Mouse (Mus musculus): ENCODE results near the gene Ankrd52. TPM values are rescaled to one million over a fixed set of nuclear protein-coding genes. Genes with fewer than 3 reads are reported as not detected.

Gene Ankrd52
- total and polyA plus RNA-seq, 3 experiments, result 4.3 to 51.0 (median 15.3) TPM

GRCm38 (mm10) chr10:128336597-128336996 lies 40.3 kb upstream of the Ankrd52 start:
- dilution Hi-C loops (cut with MboI; ENCODE audit: extremely low pct_ligation_motif_present, extremely low pct_unique_long_range_greater_than_20kb, low sequenced_read_pairs), result no loop called here
- H3K27ac ChIP-seq (ENCODE audit: insufficient read depth, low read depth), result no peak overlapping the region
- H3K79me2 ChIP-seq (replicated peaks; ENCODE audit: control insufficient read depth, extremely low read depth, insufficient read depth, poor library complexity, severe bottlenecking), result peaks cover 37% of the 10 kb centered on the region
- peak overlapping the region; percentile 82 for H3K4me2 ChIP-seq (ENCODE audit: insufficient read depth, low read depth, poor library complexity, severe bottlenecking)
- no peaks in the 10 kb centered on the region for H3K9me3 ChIP-seq (replicated peaks; ENCODE audit: low read length)
- TF ChIP-seq ELF1 (IDR thresholded peaks at IDR 0.05; ENCODE audit: low read depth, low read length), result no peak
- TF ChIP-seq SIN3A (IDR thresholded peaks at IDR 0.05; ENCODE audit: low read length), result no peak
- TF ChIP-seq IRF4 (IDR thresholded peaks at IDR 0.05; ENCODE audit: low read depth, low read length), result no peak
- no peak for TF ChIP-seq TCF12 (IDR thresholded peaks at IDR 0.05; ENCODE audit: low read depth, low read length)
- no peak for TF ChIP-seq MAZ (IDR thresholded peaks at IDR 0.05; ENCODE audit: low read depth, low read length)
- TF ChIP-seq MAX (IDR thresholded peaks at IDR 0.05; ENCODE audit: low read length), result no peak
- TF ChIP-seq POLR2AphosphoS2 (IDR thresholded peaks at IDR 0.05; ENCODE audit: low read depth, low read length), result no peak
- TF ChIP-seq CHD2 (IDR thresholded peaks at IDR 0.05; ENCODE audit: low read length), result no peak
- no peak for TF ChIP-seq TBP (conservative IDR thresholded peaks at IDR 0.05; ENCODE audit: low read depth, low read length)
- no peak for TF ChIP-seq ZC3H11A (IDR thresholded peaks at IDR 0.05; ENCODE audit: low read depth, low read length)
- TF ChIP-seq JUN (IDR thresholded peaks at IDR 0.05; ENCODE audit: insufficient read depth, low read depth, low read length), result no peak
- TF ChIP-seq ZMIZ1 (IDR thresholded peaks at IDR 0.05; ENCODE audit: low read depth, low read length), result no peak
- no peak for TF ChIP-seq CHD1 (IDR thresholded peaks at IDR 0.05; ENCODE audit: low read depth, low read length)
- TF ChIP-seq RCOR1 (conservative IDR thresholded peaks at IDR 0.05; ENCODE audit: low read depth, low read length), result no peak
- TF ChIP-seq MEF2A (IDR thresholded peaks at IDR 0.05; ENCODE audit: borderline replicate concordance, low read depth, low read length), result no peak
- no peak for TF ChIP-seq HCFC1 (IDR thresholded peaks at IDR 0.05; ENCODE audit: low read depth, low read length)
- TF ChIP-seq CTCF (conservative IDR thresholded peaks at IDR 0.05 in 1 of 2, IDR thresholded peaks at IDR 0.05 in 1 of 2; ENCODE audit: low read depth in 2 of 2, low read length in 2 of 2), result no peak
- no peak for TF ChIP-seq JUND (conservative IDR thresholded peaks at IDR 0.05; ENCODE audit: low read depth, low read length)
- no peak for TF ChIP-seq GABPA (IDR thresholded peaks at IDR 0.05; ENCODE audit: insufficient replicate concordance, low read depth, low read length)
- no peaks in the 10 kb centered on the region for H3K27me3 ChIP-seq (replicated peaks)
- peak overlapping the region; percentile 83 to 94 (median 94) for H3K4me3 ChIP-seq (replicated peaks in 1 of 3; ENCODE audit: low read depth in 2 of 3, low read length in 2 of 3, poor library complexity in 1 of 3)
- peaks cover 3 to 18% of the 10 kb centered on the region in 2 experiments for H3K36me3 ChIP-seq (replicated peaks in 1 of 2; ENCODE audit: control insufficient read depth in 1 of 2, insufficient read depth in 1 of 2, low read length in 1 of 2)
- peaks cover 10 to 37% of the 10 kb centered on the region in 2 experiments for H3K4me1 ChIP-seq (ENCODE audit: control insufficient read depth in 1 of 2, insufficient read depth in 2 of 2)
- H3K9ac ChIP-seq (ENCODE audit: insufficient read depth, low read depth), result peak overlapping the region; percentile 86
- in situ Hi-C loops (cut with MboI; ENCODE audit: low pct_ligation_motif_present, low pct_unique_long_range_greater_than_20kb, low sequenced_read_pairs), result no loop called here
- DNase-seq (ENCODE audit: extremely low read depth), result no peak

- Histone ChIP-seq H3K79me2 (replicated peaks; ENCODE audit: control insufficient read depth, extremely low read depth, insufficient read depth, poor library complexity, severe bottlenecking) (peaks cover 45% of the 10 kb centered on the region), H3K4me1 (ENCODE audit: control insufficient read depth in 1 of 2, insufficient read depth in 2 of 2) (peaks cover 10 to 43% of the 10 kb centered on the region in 2 experiments), H3K27ac (ENCODE audit: insufficient read depth, low read depth) (peak within 1 kb of the TSS; percentile 89), H3K9ac (ENCODE audit: insufficient read depth, low read depth) (peak within 1 kb of the TSS; percentile 87), H3K4me3 (replicated peaks in 1 of 3; ENCODE audit: low read depth in 2 of 3, low read length in 2 of 3, poor library complexity in 1 of 3) (peak within 1 kb of the TSS; percentile 85 to 94 (median 94)), H3K4me2 (ENCODE audit: insufficient read depth, low read depth, poor library complexity, severe bottlenecking) (peak within 1 kb of the TSS; percentile 100), H3K36me3 (replicated peaks in 1 of 2; ENCODE audit: control insufficient read depth in 1 of 2, insufficient read depth in 1 of 2, low read length in 1 of 2) (peaks cover 3 to 21% of the 10 kb centered on the region in 2 experiments), H3K9me3 (replicated peaks; ENCODE audit: low read length) (no peaks in the 10 kb centered on the region), H3K27me3 (replicated peaks) (no peaks in the 10 kb centered on the region)
- in situ Hi-C loops (cut with MboI; ENCODE audit: low pct_ligation_motif_present, low pct_unique_long_range_greater_than_20kb, low sequenced_read_pairs), result no loop called here
- DNase-seq (ENCODE audit: extremely low read depth), result peak; percentile 98
- dilution Hi-C loops (cut with MboI; ENCODE audit: extremely low pct_ligation_motif_present, extremely low pct_unique_long_range_greater_than_20kb, low sequenced_read_pairs), result no loop called here
- peak; percentile 78 for TF ChIP-seq ELF1 (IDR thresholded peaks at IDR 0.05; ENCODE audit: low read depth, low read length)
- TF ChIP-seq SMC3 (IDR thresholded peaks at IDR 0.05; ENCODE audit: low read depth, low read length), result no peak
- TF ChIP-seq MEF2A (IDR thresholded peaks at IDR 0.05; ENCODE audit: borderline replicate concordance, low read depth, low read length), result no peak; the same call in 1 of the 2 replicates
- TF ChIP-seq BHLHE40 (IDR thresholded peaks at IDR 0.05; ENCODE audit: low read depth, low read length), result no peak
- peak; percentile 64; the same call in 1 of the 2 replicates for TF ChIP-seq TCF12 (IDR thresholded peaks at IDR 0.05; ENCODE audit: low read depth, low read length)
- no peak for TF ChIP-seq ETS1 (conservative IDR thresholded peaks at IDR 0.05; ENCODE audit: low read depth, low read length)
- TF ChIP-seq MXI1 (IDR thresholded peaks at IDR 0.05; ENCODE audit: low read depth, low read length), result peak; percentile 86
- 0 out of 2 replicates have a peak, but pooled peaks have one; percentile 20 for TF ChIP-seq NRF1 (IDR thresholded peaks at IDR 0.05; ENCODE audit: low read depth, low read length)
- TF ChIP-seq USF1 (IDR thresholded peaks at IDR 0.05; ENCODE audit: low read depth, low read length), result no peak
- TF ChIP-seq MAFK (IDR thresholded peaks at IDR 0.05; ENCODE audit: insufficient replicate concordance, low read length), result no peak
- no peak for TF ChIP-seq RCOR1 (conservative IDR thresholded peaks at IDR 0.05; ENCODE audit: low read depth, low read length)
- TF ChIP-seq TBP (conservative IDR thresholded peaks at IDR 0.05; ENCODE audit: low read depth, low read length), result peak; percentile 73
- TF ChIP-seq JUND (conservative IDR thresholded peaks at IDR 0.05; ENCODE audit: low read depth, low read length), result no peak
- TF ChIP-seq CHD1 (IDR thresholded peaks at IDR 0.05; ENCODE audit: low read depth, low read length), result no peak
- TF ChIP-seq ZMIZ1 (IDR thresholded peaks at IDR 0.05; ENCODE audit: low read depth, low read length), result no peak; the same call in 1 of the 2 replicates
- no peak; the same call in 1 of the 2 replicates for TF ChIP-seq IRF4 (IDR thresholded peaks at IDR 0.05; ENCODE audit: low read depth, low read length)
- TF ChIP-seq ZNF384 (IDR thresholded peaks at IDR 0.05; ENCODE audit: low read depth, low read length), result no peak
- TF ChIP-seq RAD21 (IDR thresholded peaks at IDR 0.05; ENCODE audit: low read depth, low read length), result no peak
These were observed 39.4 kb upstream of the Ankrd52 start, which contains the start of gene Cs for GRCm38 (mm10) chr10:128337306-128338181. TSS of gene Cs (plus strand) at chr10:128337734.
